Mouse (Mus musculus) spleen, adult 2 months (tissue): ENCODE data around the gene Ffar2.

ENCODE experiments used
- CTCF ChIP-seq: fragments of 200-500 bp; IDR thresholded peaks from 2 replicates; pipeline ENCODE4 v1.5.1; 2011; ENCODE audit warnings: mild to moderate bottlenecking, inconsistent platforms; ENCODE audit not compliant: insufficient read depth, insufficient read length, insufficient replicate concordance; ENCODE audit errors: extremely low read depth
- POLR2A ChIP-seq: fragments of 200-500 bp; IDR thresholded peaks from 2 replicates; pipeline ENCODE4 v1.6.1; 2011; ENCODE audit warnings: low read depth, low read length, inconsistent platforms

- TF ChIP-seq POLR2A (no peak), CTCF (no peak)
Observed at GRCm38 (mm10) chr7:30823675-30824074, at the start of gene Ffar2.
